Comparison of ENCODE assay signal across 27 mouse cellular contexts in the genomic region with DNA sequence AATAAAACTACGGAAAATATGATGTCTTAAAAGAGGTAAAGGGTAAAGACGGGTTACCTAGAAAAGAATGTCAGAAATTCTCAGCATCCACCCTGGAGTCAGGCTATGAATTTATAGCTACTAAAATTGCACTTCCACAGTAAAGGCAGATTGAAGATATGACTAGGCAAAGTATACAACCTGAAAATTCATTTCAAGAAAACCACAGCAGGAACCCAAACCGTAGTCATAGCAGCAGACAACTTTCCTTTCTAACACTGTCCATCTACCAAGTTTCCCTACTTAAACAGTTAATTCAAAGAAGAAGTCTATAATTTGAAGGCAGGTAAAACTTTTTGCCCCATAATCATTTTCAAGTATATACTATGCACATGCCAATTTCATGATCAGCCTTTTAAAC. TPM values are rescaled to one million over a fixed set of nuclear protein-coding genes. Genes with fewer than 3 reads are reported as not detected.
"Had no signal": no experiment of that assay in that cellular context is flagged by ENCODE, and none has a peak within 500 bp of the region (broad histone marks: within the 10 kb centered on the region; RNA-seq: fewer than 3 reads in every experiment).

No protein-coding gene starts in this region.

- H3K9me3 ChIP-seq: embryonic facial prominence, embryonic 10.5 days; embryonic facial prominence, embryonic 12.5 days; embryonic facial prominence, embryonic 13.5 days; embryonic facial prominence, embryonic 15.5 days; forebrain, embryonic 10.5 days; forebrain, embryonic 12.5 days; forebrain, embryonic 13.5 days; forebrain, embryonic 15.5 days had no signal

- DNase-seq: cerebellum, adult 9-10 months; cerebellum, adult 9-11 months; cerebellum, postnatal 10 days; cerebellum, postnatal 14 days; cerebellum, postnatal 25 days; cerebellum, postnatal 36 days; embryo, embryonic 11 days; forebrain, postnatal 0 days; gastrocnemius, adult 2 months; gastrocnemius, postnatal 10 days; gastrocnemius, postnatal 14 days; gastrocnemius, postnatal 25 days; gastrocnemius, postnatal 36 days; heart, adult 11 months; heart, adult 18-20 months; heart, adult 2 months had no signal

- H3K4me1 ChIP-seq: embryonic facial prominence, embryonic 10.5 days; embryonic facial prominence, embryonic 12.5 days; embryonic facial prominence, embryonic 13.5 days; embryonic facial prominence, embryonic 15.5 days; forebrain, embryonic 10.5 days; forebrain, embryonic 12.5 days; forebrain, embryonic 13.5 days; forebrain, embryonic 15.5 days had no signal

- H3K4me2 ChIP-seq: embryonic facial prominence, embryonic 12.5 days; embryonic facial prominence, embryonic 13.5 days; embryonic facial prominence, embryonic 15.5 days; forebrain, embryonic 12.5 days; forebrain, embryonic 13.5 days; forebrain, embryonic 15.5 days had no signal

- H3K9ac ChIP-seq: embryonic facial prominence, embryonic 12.5 days; embryonic facial prominence, embryonic 13.5 days; embryonic facial prominence, embryonic 15.5 days; forebrain, embryonic 12.5 days; forebrain, embryonic 13.5 days; forebrain, embryonic 15.5 days; forebrain, postnatal 0 days had no signal

- H3K27me3 ChIP-seq: embryonic facial prominence, embryonic 15.5 days; forebrain, embryonic 15.5 days had no signal

- H3K27ac ChIP-seq: embryonic facial prominence, embryonic 10.5 days; embryonic facial prominence, embryonic 12.5 days; embryonic facial prominence, embryonic 13.5 days; embryonic facial prominence, embryonic 15.5 days; forebrain, embryonic 10.5 days; forebrain, embryonic 12.5 days; forebrain, embryonic 13.5 days; forebrain, embryonic 15.5 days; gastrocnemius, adult 2 months; heart, adult 2 months had no signal

- H3K4me3 ChIP-seq: embryonic facial prominence, embryonic 10.5 days; embryonic facial prominence, embryonic 12.5 days; embryonic facial prominence, embryonic 13.5 days; embryonic facial prominence, embryonic 15.5 days; erythroblast, embryonic 14.5 days; forebrain, embryonic 10.5 days; forebrain, embryonic 12.5 days; forebrain, embryonic 13.5 days; forebrain, embryonic 15.5 days; gastrocnemius, adult 2 months; heart, adult 2 months had no signal

- H3K36me3 ChIP-seq: embryonic facial prominence, embryonic 12.5 days; embryonic facial prominence, embryonic 13.5 days; embryonic facial prominence, embryonic 15.5 days; forebrain, embryonic 12.5 days; forebrain, embryonic 15.5 days had no signal

- ATAC-seq: forebrain, embryonic 13.5 days; forebrain, embryonic 14.5 days; forebrain, embryonic 15.5 days; forebrain, embryonic 16.5 days; forebrain, postnatal 0 days had no signal

RNA-seq across cellular contexts. Expression of a gene that starts 25.6 kb away (rescaled TPM):
- polyA plus RNA-seq: erythroblast, embryonic 14.5 days had no signal
